Mouse (Mus musculus) midbrain, embryonic 16.5 days (tissue): ENCODE results near the gene Ascc2. TPM values are rescaled to one million over a fixed set of nuclear protein-coding genes. Genes with fewer than 3 reads are reported as not detected.

Source experiments
- ATAC-seq: fragments of 200-750 bp; cut with Nextera tagmentation; 2 replicates; pipeline ENCODE4 v1.8.0; 2017; ENCODE audit warnings: moderate TSS enrichment
- H3K27ac ChIP-seq: fragments of 300-500 bp; sonication (generic); 2 replicates; pipeline ENCODE4 v1.5.1; 2014; ENCODE audit warnings: mild to moderate bottlenecking, low read length, mixed read lengths
- H3K27me3 ChIP-seq: fragments of 300-500 bp; sonication (generic); 2 replicates; pipeline ENCODE4 v1.6.1; 2014; ENCODE audit warnings: low read depth, low read length, mixed read lengths; ENCODE audit not compliant: control insufficient read depth, insufficient read depth
- H3K36me3 ChIP-seq: fragments of 300-500 bp; sonication (generic); 2 replicates; pipeline ENCODE4 v1.6.1; 2014; ENCODE audit warnings: mild to moderate bottlenecking, low read length, moderate library complexity, mixed read lengths; ENCODE audit not compliant: control insufficient read depth, insufficient read depth
- H3K4me1 ChIP-seq: fragments of 300-500 bp; sonication (generic); 2 replicates; pipeline ENCODE4 v1.6.1; 2014; ENCODE audit warnings: mild to moderate bottlenecking, low read length, mixed read lengths; ENCODE audit not compliant: control insufficient read depth, insufficient read depth
- H3K4me2 ChIP-seq: fragments of 300-500 bp; sonication (generic); 2 replicates; pipeline ENCODE4 v1.6.1; 2014; ENCODE audit warnings: mild to moderate bottlenecking, low read length, mixed read lengths
- H3K4me3 ChIP-seq: fragments of 300-500 bp; sonication (generic); 2 replicates; pipeline ENCODE4 v1.5.1; 2014; ENCODE audit warnings: low read depth, mild to moderate bottlenecking, low read length, moderate library complexity, mixed read lengths
- H3K9ac ChIP-seq: fragments of 300-500 bp; sonication (generic); 2 replicates; pipeline ENCODE4 v1.6.1; 2014; ENCODE audit warnings: low read depth, low read length, mixed read lengths
- H3K9me3 ChIP-seq: fragments of 300-500 bp; sonication (generic); replicated peaks from 2 replicates; pipeline ENCODE4 v1.6.1; 2014; ENCODE audit warnings: mild to moderate bottlenecking, low read length, mixed read lengths; ENCODE audit not compliant: control insufficient read depth, poor library complexity, severe bottlenecking
- WGBS: fragments of 180-500 bp; shearing (Covaris S2); extraction: QIAGEN DNeasy Blood & Tissue Kit; methylation state at CpG from one replicate; pipeline ENCODE4 v1.1.7; 2014; 5-methylcytosine and 5-hydroxymethylcytosine counted together
- polyA plus RNA-seq: library from polyadenylated mRNA; unstranded; fragments of >200 nt; fragmentation: Nextera tagmentation; extraction: Ambion mirVana; gene quantifications from 2 replicates; pipeline ENCODE4 v1.2.1, GENCODE M21; 2015

The Ascc2 gene
- polyA plus RNA-seq, 1 experiment from 2014 or later, result 20.5 TPM

DNA sequence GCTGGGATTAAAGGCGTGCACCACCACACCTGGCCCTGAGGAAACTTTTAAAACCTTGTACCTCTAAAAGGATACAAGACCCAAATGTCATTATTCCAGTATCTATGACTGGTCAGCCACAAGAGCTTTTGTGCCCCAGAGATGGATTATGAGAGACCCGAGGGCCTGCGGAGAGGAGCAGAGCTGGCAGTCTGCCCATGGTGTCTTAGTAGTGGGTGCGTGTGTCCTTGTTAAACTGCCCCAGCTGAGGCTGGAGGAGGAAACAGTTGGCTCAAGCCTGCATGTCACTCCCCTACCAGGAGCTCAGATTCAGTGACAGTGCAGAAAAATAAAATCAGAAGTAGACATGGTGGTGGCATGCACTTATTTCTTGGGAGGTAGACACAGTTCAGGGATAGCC is 47.5 kb downstream of the Ascc2 start:
- ATAC-seq, result no peak
- Histone ChIP-seq H3K9me3 (no peaks in the 10 kb centered on the region), H3K4me1 (no peaks in the 10 kb centered on the region; the same call in 1 of the 2 replicates), H3K4me2 (no peak overlapping the region), H3K4me3 (no peak overlapping the region), H3K27ac (no peak overlapping the region), H3K36me3 (peaks cover 14% of the 10 kb centered on the region), H3K9ac (no peak overlapping the region), H3K27me3 (no peaks in the 10 kb centered on the region)
- 77% methylated on average over 4 of the region's 4 CpGs for WGBS

DNA sequence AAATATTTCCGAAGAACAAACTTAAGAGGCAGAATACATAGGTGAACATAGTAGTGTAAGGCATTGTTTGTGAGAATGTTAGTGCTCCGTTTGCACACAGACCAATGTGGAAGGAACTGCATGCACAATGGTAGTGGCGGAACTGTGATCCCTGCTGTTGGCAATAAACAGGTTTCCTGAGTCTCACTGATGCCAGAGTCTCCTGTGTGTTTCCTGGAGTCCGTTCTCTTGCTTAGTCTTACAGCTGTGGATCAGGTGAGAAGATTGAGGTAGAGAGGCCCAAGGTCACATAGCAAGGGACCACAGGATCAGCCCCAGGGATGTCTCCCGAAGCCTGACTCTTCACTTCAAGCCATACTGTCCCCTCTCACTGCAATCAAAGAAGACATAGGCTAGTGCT is 48.0 kb downstream of the Ascc2 start:
- ATAC-seq, result no peak
- no peak overlapping the region for H3K9ac ChIP-seq
- WGBS, result 83% methylated on average over 5 of the region's 5 CpGs

DNA sequence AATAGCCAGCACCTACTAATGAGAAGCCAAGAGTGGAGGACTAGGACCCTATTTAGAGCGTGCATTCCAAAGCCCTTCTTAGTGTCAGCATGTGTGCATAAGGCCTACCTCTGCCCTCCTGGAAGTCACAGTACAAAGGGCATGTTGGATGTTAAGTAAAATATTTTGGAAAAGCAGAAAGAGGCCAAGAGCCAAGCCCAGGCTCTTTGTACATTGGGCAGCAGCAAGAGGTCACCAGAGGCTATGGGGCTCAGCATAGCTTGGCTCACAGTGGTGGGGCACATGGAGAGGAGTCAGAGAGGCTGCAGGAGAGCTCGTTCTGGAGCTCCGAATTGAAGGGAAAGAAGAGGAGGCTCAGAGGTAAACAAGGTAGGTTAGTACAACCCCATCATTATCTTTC is 49.5 kb downstream of the Ascc2 start:
- no peak for ATAC-seq
- 81% methylated on average over 3 of the region's 3 CpGs for WGBS

More for the DNA sequence above, 48.0 kb downstream of the Ascc2 start:
- H3K4me1 ChIP-seq, result no peaks in the 10 kb centered on the region; the same call in 1 of the 2 replicates
- H3K27me3 ChIP-seq, result no peaks in the 10 kb centered on the region
- H3K36me3 ChIP-seq, result peaks cover 14% of the 10 kb centered on the region
- no peaks in the 10 kb centered on the region for H3K9me3 ChIP-seq
- no peak overlapping the region for H3K4me3 ChIP-seq
- no peak overlapping the region for H3K27ac ChIP-seq
- no peak overlapping the region for H3K4me2 ChIP-seq

DNA sequence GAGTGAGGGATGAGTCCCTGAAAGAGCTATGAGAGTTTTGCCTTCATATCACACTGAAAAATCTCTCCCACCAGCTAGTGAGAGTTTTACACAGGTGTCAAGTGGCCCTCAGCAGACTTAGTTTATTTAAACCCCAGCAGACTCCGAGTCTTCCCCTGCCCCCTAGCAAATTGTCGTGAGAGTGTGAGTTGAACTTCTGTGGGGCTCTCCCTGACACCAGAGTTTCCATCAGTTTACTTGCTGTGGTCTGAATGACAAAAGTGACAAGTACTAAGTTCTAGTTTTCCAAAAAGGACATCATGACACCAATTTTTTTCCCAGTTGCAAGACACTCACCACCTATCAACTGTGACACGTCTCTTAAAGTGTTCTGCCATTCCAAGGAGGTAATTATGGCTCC is 50.3 kb downstream of the Ascc2 start:
- H3K9me3 ChIP-seq, result no peaks in the 10 kb centered on the region
- no peak overlapping the region for H3K9ac ChIP-seq
- no peak overlapping the region for H3K4me3 ChIP-seq
- no peak overlapping the region for H3K4me2 ChIP-seq
- WGBS, result 75% methylated on average over 3 of the region's 3 CpGs
- no peak for ATAC-seq
- H3K36me3 ChIP-seq, result peaks cover 12% of the 10 kb centered on the region
- no peaks in the 10 kb centered on the region for H3K27me3 ChIP-seq
- H3K27ac ChIP-seq, result no peak overlapping the region
- no peaks in the 10 kb centered on the region; the same call in 1 of the 2 replicates for H3K4me1 ChIP-seq

More for the DNA sequence above, 49.5 kb downstream of the Ascc2 start:
- H3K4me1 ChIP-seq, result no peaks in the 10 kb centered on the region; the same call in 1 of the 2 replicates
- no peak overlapping the region for H3K4me2 ChIP-seq
- no peak overlapping the region for H3K27ac ChIP-seq
- H3K27me3 ChIP-seq, result no peaks in the 10 kb centered on the region
- no peak overlapping the region for H3K4me3 ChIP-seq
- H3K9ac ChIP-seq, result no peak overlapping the region
- peaks cover 14% of the 10 kb centered on the region for H3K36me3 ChIP-seq
- H3K9me3 ChIP-seq, result no peaks in the 10 kb centered on the region

- Histone ChIP-seq H3K9ac (no peak overlapping the region), H3K27ac (no peak overlapping the region), H3K36me3 (peaks cover 6% of the 10 kb centered on the region), H3K4me3 (no peak overlapping the region), H3K4me1 (no peaks in the 10 kb centered on the region; the same call in 1 of the 2 replicates), H3K27me3 (no peaks in the 10 kb centered on the region), H3K4me2 (no peak overlapping the region), H3K9me3 (no peaks in the 10 kb centered on the region)
- WGBS, result 58% methylated on average over 11 of the region's 11 CpGs
- ATAC-seq, result no peak
Measured at GRCm38 (mm10) chr11:4688632-4689380, 51.3 kb downstream of the Ascc2 start.

GRCm38 (mm10) chr11:4690353-4690752 is 52.8 kb downstream of the Ascc2 start:
- Histone ChIP-seq H3K27me3 (no peaks in the 10 kb centered on the region), H3K4me3 (no peak overlapping the region), H3K27ac (no peak overlapping the region), H3K9ac (no peak overlapping the region), H3K4me2 (no peak overlapping the region), H3K4me1 (no peaks in the 10 kb centered on the region), H3K36me3 (no peaks in the 10 kb centered on the region), H3K9me3 (no peaks in the 10 kb centered on the region)
- 83% methylated on average over 7 of the region's 7 CpGs for WGBS
- ATAC-seq, result no peak

GRCm38 (mm10) chr11:4691213-4691612 is 53.7 kb downstream of the Ascc2 start:
- 0 out of 2 replicates have a peak overlapping the region, but pooled peaks have one; percentile 6 for H3K9ac ChIP-seq
- no peak for ATAC-seq
- no peak overlapping the region for H3K4me2 ChIP-seq
- H3K36me3 ChIP-seq, result no peaks in the 10 kb centered on the region
- no peak overlapping the region for H3K27ac ChIP-seq
- 67% methylated on average over 10 of the region's 10 CpGs for WGBS
- H3K27me3 ChIP-seq, result no peaks in the 10 kb centered on the region
- H3K4me1 ChIP-seq, result no peaks in the 10 kb centered on the region
- no peaks in the 10 kb centered on the region for H3K9me3 ChIP-seq
- H3K4me3 ChIP-seq, result no peak overlapping the region

DNA sequence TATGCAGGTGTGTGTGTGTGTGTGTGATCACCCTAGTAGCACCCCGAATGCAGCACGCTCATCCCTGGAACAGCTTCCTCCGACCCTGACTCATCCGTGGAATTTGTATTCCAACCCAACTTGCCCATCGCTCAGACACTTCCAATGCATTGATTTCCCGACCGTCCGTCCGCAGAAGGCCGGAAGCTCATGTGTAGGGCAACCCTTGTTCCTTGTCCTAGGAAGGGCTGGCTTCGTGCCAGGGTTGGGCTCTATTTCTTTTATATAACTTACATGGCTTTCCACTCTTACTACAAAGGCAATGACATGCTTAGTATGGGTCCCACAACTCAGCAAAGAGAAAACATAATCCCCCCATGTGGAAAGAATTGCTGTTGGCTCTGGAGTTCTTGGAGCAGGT is 54.6 kb downstream of the Ascc2 start:
- H3K27ac ChIP-seq, result no peak overlapping the region
- no peak overlapping the region for H3K4me3 ChIP-seq
- H3K4me2 ChIP-seq, result no peak overlapping the region
- no peak overlapping the region for H3K9ac ChIP-seq
- H3K4me1 ChIP-seq, result no peaks in the 10 kb centered on the region
- H3K27me3 ChIP-seq, result no peaks in the 10 kb centered on the region
- H3K36me3 ChIP-seq, result no peaks in the 10 kb centered on the region
- no peaks in the 10 kb centered on the region for H3K9me3 ChIP-seq
- no peak for ATAC-seq
- WGBS, result 78% methylated on average over 11 of the region's 11 CpGs

GRCm38 (mm10) chr11:4697043-4697983 is 59.8 kb downstream of the Ascc2 start:
- no peaks in the 10 kb centered on the region for H3K27me3 ChIP-seq
- no peaks in the 10 kb centered on the region for H3K9me3 ChIP-seq
- H3K4me3 ChIP-seq, result no peak overlapping the region
- H3K9ac ChIP-seq, result no peak overlapping the region
- H3K4me1 ChIP-seq, result no peaks in the 10 kb centered on the region
- no peak for ATAC-seq
- 57% methylated on average over 7 of the region's 7 CpGs for WGBS
- H3K27ac ChIP-seq, result no peak overlapping the region
- H3K36me3 ChIP-seq, result peaks cover 4% of the 10 kb centered on the region
- no peak overlapping the region for H3K4me2 ChIP-seq
